Mouse (Mus musculus) myocyte (in vitro differentiated cells): ENCODE data around the gene Pcf11. TPM values are rescaled to one million over a fixed set of nuclear protein-coding genes. Genes with fewer than 3 reads are reported as not detected.

Experiments
- H3K27me3 ChIP-seq: one replicate; pipeline ENCODE4 v1.6.1; 2011; ENCODE audit not compliant: control insufficient read depth, insufficient read depth, insufficient read length
- H3K36me3 ChIP-seq: one replicate; pipeline ENCODE4 v1.6.1; 2011; ENCODE audit not compliant: control insufficient read depth, insufficient read depth
- H3K4me2 ChIP-seq: one replicate; pipeline ENCODE4 v1.6.1; 2011; ENCODE audit warnings: low read depth, control low read depth
- H3K4me3 ChIP-seq: one replicate; pipeline ENCODE4 v1.5.1; 2011; ENCODE audit warnings: mild to moderate bottlenecking, control low read depth, moderate library complexity
- H3K79me2 ChIP-seq: one replicate; pipeline ENCODE4 v1.6.1; 2011; ENCODE audit not compliant: control insufficient read depth, insufficient read depth
- H3ac ChIP-seq: one replicate; pipeline ENCODE4 v1.6.1; 2011; ENCODE audit not compliant: control insufficient read depth, insufficient read length
- E2F4 ChIP-seq: IDR thresholded peaks from one replicate; pipeline ENCODE4 v1.6.1; 2011; ENCODE audit warnings: mild to moderate bottlenecking, control low read depth, moderate library complexity; ENCODE audit not compliant: insufficient read depth
- MAX ChIP-seq: IDR thresholded peaks from one replicate; pipeline ENCODE4 v1.6.1; 2011; ENCODE audit warnings: low read depth, mild to moderate bottlenecking, control low read depth
- MYOD1 ChIP-seq, 3 experiments: IDR thresholded peaks; one replicate each; pipeline ENCODE4 v1.6.1; 2011; ENCODE audit warnings: control low read depth in 2 of 3, low read depth in 2 of 3, mild to moderate bottlenecking in 2 of 3, moderate library complexity in 1 of 3; ENCODE audit not compliant: insufficient read length in 2 of 3, control insufficient read depth in 1 of 3
- MYOG ChIP-seq, 3 experiments: IDR thresholded peaks; one replicate each; pipeline ENCODE4 v1.6.1; 2011; ENCODE audit warnings: control low read depth in 2 of 3, low read depth in 2 of 3, mild to moderate bottlenecking in 2 of 3; ENCODE audit not compliant: insufficient read length in 2 of 3, control insufficient read depth in 1 of 3, insufficient read depth in 1 of 3
- POLR2A ChIP-seq: IDR thresholded peaks from one replicate; pipeline ENCODE4 v1.6.1; 2011; ENCODE audit warnings: low read depth, mild to moderate bottlenecking, control low read depth, moderate library complexity; ENCODE audit not compliant: insufficient read length
- POLR2AphosphoS2 ChIP-seq: IDR thresholded peaks from one replicate; pipeline ENCODE4 v1.6.1; 2011; ENCODE audit warnings: low read depth, control low read depth; ENCODE audit not compliant: insufficient read length
- REST ChIP-seq: IDR thresholded peaks from one replicate; pipeline ENCODE4 v1.6.1; 2011; ENCODE audit warnings: mild to moderate bottlenecking, control low read depth, moderate library complexity; ENCODE audit not compliant: insufficient read depth, insufficient read length
- SRF ChIP-seq: IDR thresholded peaks from one replicate; pipeline ENCODE4 v1.6.1; 2011; ENCODE audit warnings: low read depth; ENCODE audit not compliant: control insufficient read depth, insufficient read length
- TCF12 ChIP-seq: IDR thresholded peaks from one replicate; pipeline ENCODE4 v1.6.1; 2011; ENCODE audit warnings: mild to moderate bottlenecking, control low read depth; ENCODE audit not compliant: poor library complexity, insufficient read depth, severe bottlenecking
- TCF3 ChIP-seq: IDR thresholded peaks from one replicate; pipeline ENCODE4 v1.6.1; 2011; ENCODE audit warnings: low read depth, control low read depth; ENCODE audit not compliant: insufficient read length
- polyA plus RNA-seq: library from polyadenylated mRNA; unstranded; fragments of >200 nt; fragmentation: generic; extraction: Trizol; gene quantifications from one replicate; pipeline ENCODE4 v1.2.1, GENCODE M21; 2012; ENCODE audit warnings: missing spikeins

Pcf11 gene
- polyA plus RNA-seq, 1 experiment = 11.1 TPM

- Histone ChIP-seq H3K4me3 (no peak overlapping the region), H3ac (no peak overlapping the region), H3K36me3 (no peaks in the 10 kb centered on the region), H3K4me2 (no peak overlapping the region), H3K27me3 (no peaks in the 10 kb centered on the region), H3K79me2 (no peaks in the 10 kb centered on the region)
- no peak for TF ChIP-seq POLR2AphosphoS2
- TF ChIP-seq TCF3 = no peak
- no peak for TF ChIP-seq TCF12
- no peak for TF ChIP-seq E2F4
- TF ChIP-seq REST = no peak
- no peak for TF ChIP-seq SRF
- TF ChIP-seq MYOD1 (IDR thresholded peaks at IDR 0.05; ENCODE audit: control insufficient read depth in 1 of 3, insufficient read length in 2 of 3, low read depth in 2 of 3) = no peak
- TF ChIP-seq MAX = no peak
- TF ChIP-seq MYOG (IDR thresholded peaks at IDR 0.05; ENCODE audit: control insufficient read depth in 1 of 3, insufficient read depth in 1 of 3, insufficient read length in 2 of 3, low read depth in 2 of 3) = no peak
- no peak for TF ChIP-seq POLR2A
Measured at GRCm38 (mm10) chr7:92604961-92605360, 64.8 kb downstream of the Pcf11 start.

Other genes with a start within 250 kb of the Pcf11 start
- 10.6 TPM for gene Ccdc90b, start 108.8 kb downstream of the Pcf11 start, polyA plus RNA-seq
- gene Ankrd42, start 32.8 kb downstream of the Pcf11 start, polyA plus RNA-seq = 0.74 TPM
- 2.7 TPM for gene Rab30, start 71.7 kb upstream of the Pcf11 start, polyA plus RNA-seq
- 2.0 TPM for gene Ddias, start 204.3 kb upstream of the Pcf11 start, polyA plus RNA-seq
- 10.8 TPM for gene Prcp, start 204.5 kb upstream of the Pcf11 start, polyA plus RNA-seq